Comparison of ENCODE assay signal across 8 mouse cellular contexts in the genomic region with DNA sequence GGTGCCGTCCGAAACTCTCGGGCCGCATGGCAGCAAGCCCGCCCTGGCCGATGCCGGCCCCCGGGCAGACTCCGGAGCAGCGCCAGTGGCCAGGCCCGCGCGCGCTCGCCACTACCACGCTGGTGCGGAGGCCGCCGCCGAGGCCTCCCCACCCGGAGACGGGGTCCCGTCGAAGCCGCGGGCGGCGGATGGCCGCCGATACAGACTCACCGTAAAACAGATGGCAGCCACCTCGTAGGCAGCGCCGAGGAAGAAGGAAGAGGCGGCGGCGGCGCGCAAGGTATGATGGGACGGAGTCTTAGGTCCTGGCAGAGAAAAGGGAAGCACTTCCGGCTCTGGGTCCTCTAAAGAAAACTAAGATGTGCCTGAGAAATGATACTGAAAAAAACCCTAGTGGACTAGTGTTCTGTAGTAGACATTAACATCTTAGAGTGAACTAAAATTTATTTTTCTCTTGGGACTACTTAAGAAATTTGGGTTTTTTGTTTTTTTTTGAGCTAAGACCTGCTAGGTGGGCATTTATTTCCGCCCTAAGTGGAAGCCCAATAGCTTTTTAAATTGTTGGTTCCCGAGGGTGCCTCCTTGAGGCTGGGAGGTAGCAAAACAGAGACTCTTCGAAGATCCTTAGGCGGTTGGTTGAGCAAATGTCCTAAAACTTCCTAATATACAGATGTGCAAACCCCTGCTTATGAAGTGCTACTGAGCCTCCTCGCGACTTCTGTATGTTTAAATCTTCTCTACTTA. TPM values are rescaled to one million over a fixed set of nuclear protein-coding genes. Genes with fewer than 3 reads are reported as not detected.
DNase-seq lines count a peak whose midpoint lies in the region; ATAC-seq lines count a peak whose summit lies in the region.

Rpl32 (minus strand) TSS at position 260 of the 744 bp plus-strand sequence.

- H3K4me3 ChIP-seq in hindbrain, embryonic 15.5 days = peak within 1 kb of the TSS; percentile 83

- no peaks in the 10 kb centered on the region for H3K27me3 ChIP-seq in hindbrain, embryonic 15.5 days

- no peaks in the 10 kb centered on the region for H3K9me3 ChIP-seq in hindbrain, embryonic 15.5 days

- peak within 1 kb of the TSS; percentile 93 for H3K9ac ChIP-seq in hindbrain, embryonic 15.5 days

- H3K4me2 ChIP-seq in hindbrain, embryonic 15.5 days = peak within 1 kb of the TSS; percentile 80

- ATAC-seq in hindbrain, embryonic 15.5 days (ENCODE audit: low FRiP score, low read depth) = peak; percentile 85

- WGBS in hindbrain, embryonic 15.5 days = under 1% methylated on average over 47 of the region's 47 CpGs

- peak within 1 kb of the TSS; percentile 91 for H3K27ac ChIP-seq in hindbrain, embryonic 15.5 days (replicated peaks)

- H3K4me1 ChIP-seq in hindbrain, embryonic 15.5 days (replicated peaks) = peaks cover 23% of the 10 kb centered on the region

- DNase-seq in T-cell, adult 2 months (ENCODE audit: low spot score) = peak; percentile 85
- peak; percentile 85 to 90 for DNase-seq in cerebellum, postnatal 36 days
- DNase-seq in frontal cortex, postnatal 36 days (ENCODE audit: low spot score in 2 of 2) = peak; percentile 87 to 92
- DNase-seq in left cerebral cortex, adult 11 months (ENCODE audit: low spot score) = peak; percentile 80
- peak; percentile 90 for DNase-seq in lung, postnatal 4 days
- DNase-seq in retina, postnatal 7 days (ENCODE audit: low read depth, low spot score) = peak; percentile 88
- peak; percentile 85 for DNase-seq in urinary bladder, adult 2 months (ENCODE audit: low spot score)

- peaks cover 28% of the 10 kb centered on the region for H3K36me3 ChIP-seq in hindbrain, embryonic 15.5 days

RNA-seq across cellular contexts. Expression of gene Rpl32, which starts in this region (rescaled TPM):
- 948 and 1,117 TPM in 2 replicates for polyA plus RNA-seq in hindbrain, embryonic 15.5 days (2015; fragmentation: Nextera tagmentation; extraction: Ambion mirVana)
- polyA plus RNA-seq in urinary bladder, adult 2 months (2012; rRNA removed) = 2,458 and 3,073 TPM in 2 replicates

Comparison
In these comparisons a context has a peak if more than half of its experiments do, and no peak if none do; other contexts are left out.
1. Peak in every context shown above with its lines: DNase-seq, ATAC-seq, H3K4me3 ChIP-seq and H3K27ac ChIP-seq.